Mouse (Mus musculus): ENCODE results near the gene Ppt2. TPM values are rescaled to one million over a fixed set of nuclear protein-coding genes. Genes with fewer than 3 reads are reported as not detected.

The Ppt2 gene
- polyA plus RNA-seq, 1 experiment = 40.9 TPM

DNA sequence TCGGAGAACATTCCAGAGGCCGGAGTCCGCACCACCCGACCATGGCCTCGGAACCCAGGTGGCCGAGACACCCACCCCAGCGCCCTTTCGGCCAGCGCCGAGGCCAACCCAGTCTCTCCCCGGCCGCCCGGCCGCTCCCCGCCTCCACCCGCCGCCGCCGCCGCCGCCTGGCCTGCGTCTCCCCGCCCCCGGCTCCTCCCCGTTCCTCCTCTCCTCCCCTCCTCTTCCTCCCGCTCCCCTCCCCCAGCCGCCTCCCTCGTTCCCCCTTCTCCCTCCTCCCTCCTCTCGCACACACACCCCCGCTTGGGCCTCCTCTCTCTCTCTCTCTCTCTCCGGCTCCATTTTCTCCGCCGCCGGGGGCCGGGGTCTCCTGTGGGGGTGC is 36.3 kb downstream of the Ppt2 start:
- Histone ChIP-seq H3K4me3 (replicated peaks; ENCODE audit: extremely low read depth, low read depth, low read length) (peak overlapping the region; percentile 61), H3K4me1 (ENCODE audit: control insufficient read depth, insufficient read depth, low read length) (peaks cover 11% of the 10 kb centered on the region)
- DNase-seq = peak; percentile 82
- 1% methylated on average over 25 of the region's 35 CpGs for WGBS
- TF ChIP-seq CTCF (IDR thresholded peaks at IDR 0.05; ENCODE audit: insufficient read depth, low read length) (no peak), POLR2A (IDR thresholded peaks at IDR 0.05; ENCODE audit: borderline replicate concordance, extremely low read depth, low read depth, low read length) (peak; percentile 89; the same call in 1 of the 2 replicates)

DNA sequence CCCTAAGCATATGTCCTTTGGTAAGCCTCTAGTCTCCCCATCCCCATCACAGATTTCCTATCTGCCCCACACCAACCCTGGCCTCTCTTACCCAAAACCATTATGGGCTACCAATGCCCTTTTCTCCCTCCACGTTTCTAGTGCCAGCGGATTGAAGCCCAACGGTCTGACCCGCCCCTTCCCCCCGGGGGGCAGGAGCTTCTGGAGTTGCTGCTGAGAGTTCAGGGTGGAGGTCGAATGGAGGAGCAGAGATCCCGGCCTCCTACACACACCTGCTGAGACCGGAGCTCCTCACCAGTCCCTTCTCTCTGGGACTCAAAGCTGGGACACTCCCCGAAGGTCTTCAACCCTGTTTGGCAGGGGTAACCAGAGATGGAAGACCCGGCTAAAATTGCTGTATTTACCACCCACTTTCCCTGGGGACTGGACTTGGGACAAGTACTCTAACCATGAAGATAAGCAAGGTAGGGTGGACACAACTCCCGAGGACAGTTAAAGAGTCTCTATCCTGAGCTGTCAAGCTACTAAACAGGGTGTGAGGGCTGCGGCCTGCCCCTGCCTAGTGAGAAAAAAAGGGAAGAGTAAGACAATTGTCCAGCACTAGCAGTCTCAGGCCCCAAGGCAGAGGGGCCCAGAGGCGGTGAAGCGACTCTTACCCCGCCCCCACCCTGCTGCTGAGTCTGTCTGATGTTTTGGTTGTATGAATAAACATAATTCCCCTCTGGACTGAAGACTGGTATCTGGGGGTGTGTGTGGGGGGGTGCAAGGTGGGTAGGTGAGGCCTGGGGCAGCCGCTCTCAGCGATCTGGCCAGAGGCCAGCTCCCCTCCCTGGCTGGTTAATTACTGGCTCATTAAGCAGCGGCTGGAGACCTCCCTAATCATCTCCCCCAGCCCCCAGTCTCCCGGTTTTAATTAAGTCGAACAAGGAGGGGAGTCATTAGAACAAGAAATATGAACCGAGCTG is 37.0 kb downstream of the Ppt2 start, which contains the start of gene Pbx2:
TSS of gene Pbx2 (plus strand) at position 238 of the 965 bp plus-strand sequence.
- Histone ChIP-seq H3K4me3 (replicated peaks; ENCODE audit: extremely low read depth, low read depth, low read length) (peak within 1 kb of the TSS; percentile 61), H3K4me1 (ENCODE audit: control insufficient read depth, insufficient read depth, low read length) (peaks cover 18% of the 10 kb centered on the region)
- TF ChIP-seq CTCF (IDR thresholded peaks at IDR 0.05; ENCODE audit: insufficient read depth, low read length) (no peak), POLR2A (IDR thresholded peaks at IDR 0.05; ENCODE audit: borderline replicate concordance, extremely low read depth, low read depth, low read length) (no peak)
- peak; percentile 50 for DNase-seq
- 6% methylated on average over 21 of the region's 21 CpGs for WGBS

DNA sequence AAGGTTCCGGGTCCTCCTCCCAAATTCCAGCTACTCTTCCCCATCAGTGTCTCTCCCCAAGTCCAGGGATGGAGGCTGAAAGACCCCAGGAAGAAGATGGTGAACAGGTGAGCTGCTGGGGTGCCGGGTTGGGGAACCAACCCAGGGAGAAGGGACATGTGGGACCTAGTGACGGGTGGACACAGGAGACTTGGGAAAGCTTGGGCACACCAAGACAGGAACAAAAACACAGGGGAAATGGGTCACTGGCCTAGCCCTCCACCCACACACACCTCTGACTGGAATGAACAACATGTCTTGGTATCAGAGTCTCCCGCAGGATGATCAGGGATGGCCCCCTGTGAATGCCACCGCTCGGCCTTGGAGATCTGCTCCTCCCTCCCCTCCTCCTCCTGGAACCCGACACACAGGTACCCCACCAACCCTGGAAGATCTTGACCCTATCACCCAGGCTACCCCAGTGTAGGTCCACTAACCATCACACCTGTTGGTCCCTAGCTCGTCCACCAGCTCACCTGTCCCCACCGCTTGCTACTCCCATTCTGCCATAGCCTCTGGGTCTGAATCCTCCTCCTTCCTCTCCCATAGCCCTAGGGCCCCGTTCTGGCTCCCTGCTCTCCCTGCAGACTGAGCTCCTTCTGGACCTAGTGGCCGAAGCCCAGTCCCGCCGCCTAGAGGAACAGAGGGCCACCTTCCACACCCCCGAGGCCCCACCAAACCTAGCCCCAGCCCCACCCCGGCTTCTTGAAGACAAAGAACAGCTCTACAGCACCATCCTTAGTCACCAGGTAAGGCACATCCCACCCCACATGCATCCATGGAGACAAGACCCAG is 37.9 kb downstream of the Ppt2 start:
- 60% methylated on average over 15 of the region's 15 CpGs for WGBS
- Histone ChIP-seq H3K4me3 (replicated peaks; ENCODE audit: extremely low read depth, low read depth, low read length) (peak overlapping the region; percentile 55), H3K4me1 (ENCODE audit: control insufficient read depth, insufficient read depth, low read length) (peaks cover 19% of the 10 kb centered on the region)
- no peak for DNase-seq
- TF ChIP-seq CTCF (IDR thresholded peaks at IDR 0.05; ENCODE audit: insufficient read depth, low read length) (no peak), POLR2A (IDR thresholded peaks at IDR 0.05; ENCODE audit: borderline replicate concordance, extremely low read depth, low read depth, low read length) (no peak)

DNA sequence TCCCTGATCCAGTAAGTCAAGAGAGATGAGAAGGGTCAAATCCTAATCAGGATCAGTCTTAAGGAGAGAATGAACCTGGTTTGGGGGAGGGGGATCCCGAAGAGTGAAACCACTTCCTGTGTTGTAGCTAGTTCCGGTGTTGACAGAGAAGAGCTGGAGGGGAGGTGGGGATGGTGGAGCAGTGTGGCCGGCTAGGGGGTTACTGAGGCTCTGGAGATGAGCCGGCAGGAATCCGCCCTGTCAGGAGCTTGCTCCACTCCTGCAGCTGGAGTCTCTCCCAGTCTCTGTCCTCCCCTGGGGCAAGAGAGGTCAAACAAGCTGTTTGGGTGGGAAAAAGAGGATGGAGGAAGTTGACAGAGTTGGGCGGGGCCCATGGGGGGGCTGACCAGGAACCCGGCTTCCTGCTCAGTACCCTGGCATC is 38.6 kb downstream of the Ppt2 start, which contains the start of gene Gpsm3:
TSS of gene Gpsm3 (plus strand) at position 126 of the 421 bp plus-strand sequence.
- TF ChIP-seq CTCF (IDR thresholded peaks at IDR 0.05; ENCODE audit: insufficient read depth, low read length) = no peak
- peak; percentile 73; the same call in 1 of the 2 replicates for TF ChIP-seq POLR2A (IDR thresholded peaks at IDR 0.05; ENCODE audit: borderline replicate concordance, extremely low read depth, low read depth, low read length)
- peak; percentile 46 for DNase-seq
- 10% methylated on average over 7 of the region's 7 CpGs for WGBS
- Histone ChIP-seq H3K4me1 (ENCODE audit: control insufficient read depth, insufficient read depth, low read length) (peaks cover 19% of the 10 kb centered on the region), H3K4me3 (replicated peaks; ENCODE audit: extremely low read depth, low read depth, low read length) (peak within 1 kb of the TSS; percentile 56)

DNA sequence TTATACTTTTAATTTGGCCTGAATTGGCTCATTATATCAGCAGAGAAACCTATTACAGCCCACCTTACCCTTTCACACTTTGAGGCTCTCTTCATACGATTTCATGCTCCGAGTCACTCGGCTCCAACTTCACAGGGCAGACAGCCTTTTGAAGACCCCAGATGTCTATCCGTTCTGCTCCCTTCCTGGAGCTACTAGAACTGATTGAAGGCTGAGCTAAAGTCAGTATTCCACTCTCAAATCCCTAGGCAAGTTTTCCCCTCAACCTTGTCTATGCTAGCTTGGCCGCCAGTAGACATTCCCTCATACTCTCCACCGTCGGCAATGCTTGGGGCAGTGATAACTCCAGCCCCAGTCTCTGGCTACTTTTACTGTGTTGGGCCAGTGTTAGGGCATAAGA is 39.1 kb downstream of the Ppt2 start:
- H3K4me1 ChIP-seq (ENCODE audit: control insufficient read depth, insufficient read depth, low read length) = peaks cover 19% of the 10 kb centered on the region
- TF ChIP-seq POLR2A (IDR thresholded peaks at IDR 0.05; ENCODE audit: borderline replicate concordance, extremely low read depth, low read depth, low read length) = no peak
- peak overlapping the region; percentile 42 for H3K4me3 ChIP-seq (replicated peaks; ENCODE audit: extremely low read depth, low read depth, low read length)
- WGBS = 33% methylated on average over 7 of the region's 7 CpGs
- no peak for DNase-seq

DNA sequence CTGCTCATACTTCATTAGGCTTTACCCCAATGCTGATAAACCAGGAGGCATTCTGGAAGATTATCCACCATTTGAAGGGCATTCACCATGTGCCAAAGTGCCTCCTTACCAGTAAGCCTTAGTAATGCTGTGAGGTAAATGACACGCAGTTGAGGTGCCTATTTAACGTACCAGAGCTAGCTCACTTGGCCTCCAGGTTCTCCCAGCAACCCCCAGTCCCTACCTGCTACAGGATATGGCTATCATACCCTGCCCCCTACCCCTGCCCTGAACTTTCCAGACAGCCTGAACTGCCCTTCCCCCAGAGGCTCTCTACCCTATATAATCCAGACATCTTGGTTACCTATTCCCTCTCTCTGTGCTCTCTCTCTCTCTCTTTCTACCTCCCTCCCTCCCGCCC is 39.5 kb downstream of the Ppt2 start:
- no peak for DNase-seq
- Histone ChIP-seq H3K4me3 (replicated peaks; ENCODE audit: extremely low read depth, low read depth, low read length) (no peak overlapping the region), H3K4me1 (ENCODE audit: control insufficient read depth, insufficient read depth, low read length) (peaks cover 19% of the 10 kb centered on the region)
- TF ChIP-seq POLR2A (IDR thresholded peaks at IDR 0.05; ENCODE audit: borderline replicate concordance, extremely low read depth, low read depth, low read length) (peak; percentile 26; the same call in 1 of the 2 replicates), CTCF (IDR thresholded peaks at IDR 0.05; ENCODE audit: insufficient read depth, low read length) (no peak)
- WGBS = 63% methylated on average over 3 of the region's 3 CpGs

DNA sequence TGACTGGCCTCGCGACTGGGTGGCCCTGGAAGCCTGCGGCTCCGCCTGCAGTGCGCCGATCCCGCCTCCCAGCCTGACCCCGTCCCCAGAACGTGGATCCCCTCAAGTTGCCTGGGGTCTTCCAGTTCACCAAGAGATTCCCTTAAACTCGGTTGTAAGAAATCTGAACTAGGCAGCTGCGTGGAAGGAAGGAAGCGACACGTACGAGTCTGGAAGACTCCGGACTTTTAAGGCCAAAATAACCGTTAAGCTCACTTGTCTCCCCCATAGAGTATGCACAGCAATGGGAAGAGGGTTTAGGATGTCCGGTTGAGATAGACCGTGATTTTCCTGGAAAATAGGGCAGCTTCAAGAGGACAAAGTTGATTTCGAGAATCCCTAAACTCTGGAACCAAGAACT is 40.5 kb downstream of the Ppt2 start:
- under 1% methylated on average over 19 of the region's 19 CpGs for whole genome bisulfite sequencing
- Histone ChIP-seq H3K4me1 (ENCODE audit: control insufficient read depth, insufficient read depth, low read length) (peaks cover 19% of the 10 kb centered on the region), H3K4me3 (replicated peaks; ENCODE audit: extremely low read depth, low read depth, low read length) (peak overlapping the region; percentile 77)
- TF ChIP-seq POLR2A (IDR thresholded peaks at IDR 0.05; ENCODE audit: borderline replicate concordance, extremely low read depth, low read depth, low read length) = no peak
- no peak for TF ChIP-seq CTCF (IDR thresholded peaks at IDR 0.05; ENCODE audit: insufficient read depth, low read length)
- no peak for DNase-seq

DNA sequence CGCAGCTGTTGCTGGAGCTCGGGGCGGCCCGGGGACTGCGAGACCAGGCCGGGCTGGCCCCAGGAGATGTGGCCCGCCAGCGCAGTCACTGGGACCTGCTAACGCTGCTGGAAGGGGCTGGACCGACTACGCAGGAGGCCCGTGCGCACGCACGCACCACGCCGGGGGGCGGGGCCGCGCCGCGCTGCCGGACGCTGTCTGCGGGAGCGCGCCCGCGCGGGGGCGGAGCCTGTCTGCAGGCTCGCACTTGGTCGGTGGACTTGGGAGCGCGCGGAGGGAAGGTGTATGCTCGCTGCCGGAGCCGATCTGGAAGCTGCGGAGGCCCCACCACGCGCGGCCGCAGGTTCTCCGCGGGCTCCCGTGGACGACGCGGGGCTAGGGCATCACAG is 40.9 kb downstream of the Ppt2 start:
- TF ChIP-seq CTCF (IDR thresholded peaks at IDR 0.05; ENCODE audit: insufficient read depth, low read length) (no peak), POLR2A (IDR thresholded peaks at IDR 0.05; ENCODE audit: borderline replicate concordance, extremely low read depth, low read depth, low read length) (peak; percentile 92)
- peak; percentile 97 for DNase-seq
- WGBS = 1% methylated on average over 50 of the region's 50 CpGs
- Histone ChIP-seq H3K4me1 (ENCODE audit: control insufficient read depth, insufficient read depth, low read length) (peaks cover 19% of the 10 kb centered on the region), H3K4me3 (replicated peaks; ENCODE audit: extremely low read depth, low read depth, low read length) (peak overlapping the region; percentile 78)

DNA sequence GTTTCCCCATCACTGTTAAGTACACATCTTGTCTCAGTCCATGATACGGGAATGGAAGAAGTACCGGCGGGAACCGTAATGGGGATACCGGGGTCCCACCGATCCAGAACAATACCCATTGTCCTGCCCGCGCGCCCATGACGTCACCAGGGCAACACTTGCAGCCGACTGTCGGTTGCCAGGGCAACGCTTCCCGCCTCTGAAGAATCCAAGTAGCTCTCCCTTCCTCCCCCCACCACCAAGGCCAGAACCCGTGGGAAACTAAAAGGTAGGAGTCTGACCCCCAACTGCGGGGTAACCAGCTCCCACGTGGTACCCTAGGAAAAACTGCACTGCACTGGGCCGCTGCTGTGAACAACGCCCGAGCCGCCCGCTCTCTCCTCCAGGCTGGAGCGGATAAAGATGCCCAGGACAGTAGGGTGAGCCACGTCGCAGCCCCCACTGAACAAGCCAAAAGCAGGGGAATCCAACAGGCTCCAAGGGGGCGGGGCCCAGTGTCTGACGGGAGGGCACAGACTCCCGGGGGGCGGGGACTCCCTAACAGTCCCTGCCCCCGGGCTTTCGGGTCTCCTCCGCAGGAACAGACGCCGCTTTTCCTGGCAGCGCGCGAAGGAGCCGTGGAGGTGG is 41.4 kb downstream of the Ppt2 start:
- WGBS = under 1% methylated on average over 38 of the region's 38 CpGs
- Histone ChIP-seq H3K4me1 (ENCODE audit: control insufficient read depth, insufficient read depth, low read length) (peaks cover 19% of the 10 kb centered on the region), H3K4me3 (replicated peaks; ENCODE audit: extremely low read depth, low read depth, low read length) (peak overlapping the region; percentile 78)
- peak; percentile 72 for DNase-seq
- no peak for TF ChIP-seq CTCF (IDR thresholded peaks at IDR 0.05; ENCODE audit: insufficient read depth, low read length)
- no peak for TF ChIP-seq POLR2A (IDR thresholded peaks at IDR 0.05; ENCODE audit: borderline replicate concordance, extremely low read depth, low read depth, low read length)
